Mouse (Mus musculus) activated CD4-positive, CD25-positive, alpha-beta regulatory T cell (primary cell): ENCODE results near the gene Chrna1. TPM values are rescaled to one million over a fixed set of nuclear protein-coding genes. Genes with fewer than 3 reads are reported as not detected.

Experiments used
- polyA plus RNA-seq, 2 experiments: library from polyadenylated mRNA; unstranded; fragments of 100-300 nt; shearing (Covaris generic); gene quantifications; one replicate each; pipeline ENCODE4 v1.2.1; 2017

Chrna1 gene
- polyA plus RNA-seq: not detected

DNA sequence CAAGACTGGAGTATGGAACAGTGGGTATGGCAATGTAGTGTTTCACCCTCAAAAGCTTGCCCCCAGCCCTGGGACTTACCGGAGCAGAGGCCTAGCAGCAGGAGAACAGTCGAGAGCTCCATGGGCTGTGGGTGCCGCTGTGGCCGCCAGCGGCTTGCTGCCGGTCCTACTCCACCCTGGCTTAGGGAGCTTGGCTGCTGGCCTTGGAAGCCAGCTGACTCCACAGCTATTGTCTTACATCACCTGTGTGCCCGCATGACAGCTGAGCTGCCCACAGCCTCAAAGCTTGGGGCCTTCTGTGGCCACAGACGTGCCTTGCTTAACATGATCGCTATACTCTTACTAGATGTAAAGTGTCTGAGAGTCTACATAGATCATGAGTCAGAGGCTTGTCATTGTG, at the start of gene Chrna1:
Gene Chrna1, minus strand, starts transcription at position 173 of the 400 bp plus-strand sequence.

DNA sequence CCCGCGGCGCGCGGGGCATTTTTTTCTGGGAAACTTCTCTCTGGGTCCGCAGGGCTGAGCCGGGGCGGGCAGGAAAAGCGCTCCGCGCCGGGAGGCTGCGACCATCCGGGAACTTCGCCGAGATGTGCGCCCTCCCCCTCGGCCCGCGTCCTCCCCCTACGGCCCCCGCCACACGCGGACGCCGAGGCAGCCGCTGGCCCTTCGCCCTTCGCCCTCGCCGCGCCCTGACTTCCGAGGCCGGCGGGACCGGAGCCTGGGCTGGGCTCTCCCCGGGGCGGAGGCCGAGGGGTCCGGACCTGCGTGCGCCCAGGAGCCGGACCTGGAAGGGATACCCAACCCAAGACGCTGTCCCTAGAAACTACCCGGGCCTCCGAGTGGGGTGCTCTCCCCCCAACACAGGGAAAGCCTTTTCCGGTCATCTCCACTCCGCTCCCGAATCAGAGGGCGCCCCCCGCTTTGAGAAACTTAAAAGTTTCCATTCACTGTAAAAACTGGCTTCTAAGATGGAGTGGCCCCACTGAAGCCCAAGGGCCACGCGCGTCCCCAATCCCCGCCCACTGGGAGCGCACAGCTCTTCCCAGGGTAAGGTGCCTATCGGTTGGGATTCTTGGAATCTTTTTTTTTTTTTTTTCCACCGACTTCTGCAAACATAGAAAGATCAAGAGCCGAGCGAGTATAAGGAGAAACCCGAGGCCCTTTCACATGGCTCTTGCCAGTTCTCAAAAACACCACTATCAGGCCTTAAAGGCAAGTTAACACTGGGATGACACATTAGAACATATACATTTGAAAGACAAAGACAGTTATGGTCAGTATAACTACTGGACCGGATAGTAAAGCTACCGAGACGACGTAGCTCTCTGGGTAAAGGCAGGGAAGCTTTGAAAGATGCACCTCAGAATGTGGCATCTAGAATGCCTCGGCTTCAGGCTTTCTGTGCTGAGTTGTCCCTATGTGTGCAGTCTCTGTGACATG, 50.5 kb downstream of the Chrna1 start, which contains the start of gene Wipf1:
Gene Wipf1, minus strand, starts transcription at position 379 of the 975 bp plus-strand sequence.

Other genes starting within 250 kb of the Chrna1 start
- 10 to 100 TPM; 14.0 to 34.3 TPM for gene Gpr155, start 193.8 kb downstream of the Chrna1 start, polyA plus RNA-seq
- 100 to 1,000 TPM in 1 of 2 experiments, 10 to 100 TPM in 1; 92.5 to 134 TPM for gene Wipf1, start 50.6 kb downstream of the Chrna1 start, polyA plus RNA-seq
- gene Chn1, start 195.0 kb upstream of the Chrna1 start, polyA plus RNA-seq: under 1 TPM in 1 of 2 experiments, not detected in 1; 0.34 TPM